Mouse (Mus musculus): ENCODE measurements at regions not wholly inside any gene's neighbourhood (a gene's known extent, or its start where the extent isn't known, plus 50 kb on each side); places are given as distances from the start of the nearest gene placed in this dataset.

GRCm38 (mm10) chr15:5414401-5414800, 170.4 kb upstream of the Ptger4 start:
- peak; percentile 2 for DNase-seq

GRCm38 (mm10) chr15:5416031-5416430, 172.0 kb upstream of the Ptger4 start:
- no peak for DNase-seq

- no peak for DNase-seq
Measured at GRCm38 (mm10) chr15:5426641-5427040, 182.7 kb upstream of the Ptger4 start.

- DNase-seq = no peak
Measured at GRCm38 (mm10) chr15:5427319-5428048, 183.5 kb upstream of the Ptger4 start.

GRCm38 (mm10) chr15:5432018-5432417, 188.0 kb upstream of the Ptger4 start:
- DNase-seq = no peak

GRCm38 (mm10) chr15:5437020-5437419, 193.0 kb upstream of the Ptger4 start:
- DNase-seq = no peak

- DNase-seq = no peak
Measured at GRCm38 (mm10) chr15:5446040-5446755, 202.2 kb upstream of the Ptger4 start.

GRCm38 (mm10) chr15:5446756-5447314, 202.8 kb upstream of the Ptger4 start:
- no peak for DNase-seq

GRCm38 (mm10) chr15:5447707-5448496, 203.9 kb upstream of the Ptger4 start:
- DNase-seq = no peak

- DNase-seq = no peak
Measured at GRCm38 (mm10) chr15:5459083-5459482, 215.1 kb upstream of the Ptger4 start.

- DNase-seq = no peak
Measured at GRCm38 (mm10) chr15:5459580-5459979, 215.6 kb upstream of the Ptger4 start.

GRCm38 (mm10) chr15:5462651-5463050, 218.7 kb upstream of the Ptger4 start:
- no peak for DNase-seq

GRCm38 (mm10) chr15:5464732-5465131, 220.7 kb upstream of the Ptger4 start:
- DNase-seq = no peak

GRCm38 (mm10) chr15:5468535-5469073, 224.6 kb upstream of the Ptger4 start:
- DNase-seq = no peak

GRCm38 (mm10) chr15:5475389-5475995, 231.5 kb upstream of the Ptger4 start:
- no peak for DNase-seq

- DNase-seq = no peak
Measured at GRCm38 (mm10) chr15:5493286-5493685, 249.3 kb upstream of the Ptger4 start.

- no peak for DNase-seq
Measured at GRCm38 (mm10) chr15:5495187-5495849, 251.3 kb upstream of the Ptger4 start.

- no peak for DNase-seq
Measured at GRCm38 (mm10) chr15:5495954-5496353, 252.0 kb upstream of the Ptger4 start.

- DNase-seq = no peak
Measured at GRCm38 (mm10) chr15:5504502-5504901, 260.5 kb upstream of the Ptger4 start.

GRCm38 (mm10) chr15:5506848-5507544, 263.0 kb upstream of the Ptger4 start:
- DNase-seq = no peak

GRCm38 (mm10) chr15:5507545-5507913, 263.5 kb upstream of the Ptger4 start:
- DNase-seq = no peak
